Mouse (Mus musculus) CH12.LX (cell line): ENCODE results near the gene Pram1. TPM values are rescaled to one million over a fixed set of nuclear protein-coding genes. Genes with fewer than 3 reads are reported as not detected.

Source experiments
- DNase-seq: peaks from one replicate; pipeline ENCODE4 v3.0.0-alpha.2; 2013; ENCODE audit errors: extremely low read depth
- H3K27ac ChIP-seq: 2 replicates; pipeline ENCODE4 v1.5.1; 2012; ENCODE audit warnings: low read depth, mild to moderate bottlenecking, control low read depth, moderate library complexity; ENCODE audit not compliant: insufficient read depth
- H3K27me3 ChIP-seq: replicated peaks from 2 replicates; pipeline ENCODE3; 2012; ENCODE audit warnings: inconsistent platforms
- H3K36me3 ChIP-seq, 2 experiments: replicated peaks in 1 of 2; 2 replicates each; pipeline versions ENCODE3 to v1.6.1; 2012; ENCODE audit warnings: inconsistent platforms in 1 of 2, low read length in 1 of 2, mild to moderate bottlenecking in 1 of 2, mixed read lengths in 1 of 2, moderate library complexity in 1 of 2; ENCODE audit not compliant: control insufficient read depth in 1 of 2, insufficient read depth in 1 of 2
- H3K4me1 ChIP-seq, 2 experiments: 2 replicates each; pipeline ENCODE4 v1.6.1; 2012; ENCODE audit warnings: inconsistent platforms in 1 of 2, moderate library complexity in 1 of 2; ENCODE audit not compliant: insufficient read depth in 2 of 2, control insufficient read depth in 1 of 2
- H3K4me2 ChIP-seq: 2 replicates; pipeline ENCODE4 v1.6.1; 2012; ENCODE audit warnings: low read depth, mild to moderate bottlenecking, control low read depth; ENCODE audit not compliant: poor library complexity, insufficient read depth, severe bottlenecking
- H3K4me3 ChIP-seq, 3 experiments: fragments of 150-350 bp in 1 of 3; sonication (generic) in 1 of 3; replicated peaks in 1 of 3; 2 replicates each; pipeline versions ENCODE3 to v1.5.1; 2011 to 2012; ENCODE audit warnings: low read depth in 2 of 3, low read length in 2 of 3, mild to moderate bottlenecking in 2 of 3, moderate library complexity in 2 of 3, control low read depth in 1 of 3, improper control_type of control experiment in 1 of 3, inconsistent platforms in 1 of 3, mixed read lengths in 1 of 3; ENCODE audit not compliant: poor library complexity in 1 of 3
- H3K79me2 ChIP-seq: replicated peaks from 2 replicates; pipeline ENCODE4 v1.6.1; 2012; ENCODE audit warnings: mild to moderate bottlenecking, moderate library complexity; ENCODE audit not compliant: control insufficient read depth, poor library complexity, insufficient read depth, severe bottlenecking; ENCODE audit errors: extremely low read depth
- H3K9ac ChIP-seq: 2 replicates; pipeline ENCODE4 v1.6.1; 2012; ENCODE audit warnings: low read depth, mild to moderate bottlenecking, control low read depth, moderate library complexity; ENCODE audit not compliant: insufficient read depth
- H3K9me3 ChIP-seq: replicated peaks from 2 replicates; pipeline ENCODE3; 2012; ENCODE audit warnings: low read length, inconsistent platforms, mixed read lengths
- CHD2 ChIP-seq: IDR thresholded peaks from 2 replicates; pipeline ENCODE4 v1.6.1; 2011; ENCODE audit warnings: low read length, improper control_type of control experiment
- CTCF ChIP-seq, 2 experiments: IDR thresholded peaks in 1 of 2; conservative IDR thresholded peaks in 1 of 2; 2 replicates each; pipeline ENCODE4 v1.5.1; 2011 to 2012; ENCODE audit warnings: low read depth in 2 of 2, low read length in 2 of 2, improper control_type of control experiment in 1 of 2, inconsistent platforms in 1 of 2, mild to moderate bottlenecking in 1 of 2, moderate library complexity in 1 of 2
- E2F4 ChIP-seq: IDR thresholded peaks from 2 replicates; pipeline ENCODE4 v1.6.1; 2011; ENCODE audit warnings: low read depth, low read length, improper control_type of control experiment; ENCODE audit not compliant: insufficient replicate concordance
- ELF1 ChIP-seq: IDR thresholded peaks from 2 replicates; pipeline ENCODE4 v1.6.1; 2014; ENCODE audit warnings: low read depth, mild to moderate bottlenecking, inconsistent platforms, low read length, improper control_type of control experiment
- EP300 ChIP-seq: IDR thresholded peaks from 2 replicates; pipeline ENCODE4 v1.6.1; 2011; ENCODE audit warnings: low read length, improper control_type of control experiment
- HCFC1 ChIP-seq: IDR thresholded peaks from 2 replicates; pipeline ENCODE4 v1.6.1; 2012; ENCODE audit warnings: low read depth, mild to moderate bottlenecking, inconsistent platforms, low read length, improper control_type of control experiment
- JUN ChIP-seq: IDR thresholded peaks from 2 replicates; pipeline ENCODE4 v1.6.1; 2011; ENCODE audit warnings: low read depth, mild to moderate bottlenecking, low read length, improper control_type of control experiment, moderate library complexity; ENCODE audit not compliant: insufficient read depth
- KAT2A ChIP-seq: IDR thresholded peaks from 2 replicates; pipeline ENCODE4 v1.6.1; 2012; ENCODE audit warnings: low read length, improper control_type of control experiment, inconsistent platforms; ENCODE audit not compliant: insufficient replicate concordance
- MAFK ChIP-seq: IDR thresholded peaks from 2 replicates; pipeline ENCODE4 v1.6.1; 2011; ENCODE audit warnings: low read length, improper control_type of control experiment; ENCODE audit not compliant: insufficient replicate concordance
- MAX ChIP-seq: IDR thresholded peaks from 2 replicates; pipeline ENCODE4 v1.6.1; 2011; ENCODE audit warnings: low read length, improper control_type of control experiment
- MAZ ChIP-seq: IDR thresholded peaks from 2 replicates; pipeline ENCODE4 v1.6.1; 2012; ENCODE audit warnings: low read depth, mild to moderate bottlenecking, inconsistent platforms, low read length, improper control_type of control experiment, moderate library complexity
- MEF2A ChIP-seq: IDR thresholded peaks from 2 replicates; pipeline ENCODE4 v1.6.1; 2014; ENCODE audit warnings: low read depth, mild to moderate bottlenecking, inconsistent platforms, low read length, improper control_type of control experiment, borderline replicate concordance
- MXI1 ChIP-seq: IDR thresholded peaks from 2 replicates; pipeline ENCODE4 v1.6.1; 2011; ENCODE audit warnings: mild to moderate bottlenecking, low read depth, low read length, improper control_type of control experiment
- NRF1 ChIP-seq: IDR thresholded peaks from 2 replicates; pipeline ENCODE4 v1.6.1; 2014; ENCODE audit warnings: low read depth, mild to moderate bottlenecking, inconsistent platforms, low read length, improper control_type of control experiment, moderate library complexity
- PAX5 ChIP-seq: IDR thresholded peaks from 2 replicates; pipeline ENCODE4 v1.6.1; 2012; ENCODE audit warnings: low read length, inconsistent platforms, mixed read lengths
- RAD21 ChIP-seq: IDR thresholded peaks from 2 replicates; pipeline ENCODE4 v1.6.1; 2011; ENCODE audit warnings: low read depth, mild to moderate bottlenecking, low read length, improper control_type of control experiment, moderate library complexity
- RCOR1 ChIP-seq: conservative IDR thresholded peaks from 2 replicates; pipeline ENCODE4 v1.6.1; 2012; ENCODE audit warnings: low read depth, mild to moderate bottlenecking, inconsistent platforms, low read length, improper control_type of control experiment
- SIN3A ChIP-seq: IDR thresholded peaks from 2 replicates; pipeline ENCODE4 v1.6.1; 2012; ENCODE audit warnings: low read length, improper control_type of control experiment, inconsistent platforms
- SMC3 ChIP-seq: IDR thresholded peaks from 2 replicates; pipeline ENCODE4 v1.6.1; 2011; ENCODE audit warnings: low read depth, low read length, improper control_type of control experiment
- TBP ChIP-seq: conservative IDR thresholded peaks from 2 replicates; pipeline ENCODE4 v1.6.1; 2011; ENCODE audit warnings: low read depth, low read length, improper control_type of control experiment
- USF2 ChIP-seq: conservative IDR thresholded peaks from 2 replicates; pipeline ENCODE4 v1.6.1; 2011; ENCODE audit warnings: low read depth, low read length, improper control_type of control experiment
- ZC3H11A ChIP-seq: IDR thresholded peaks from 2 replicates; pipeline ENCODE4 v1.6.1; 2012; ENCODE audit warnings: low read depth, mild to moderate bottlenecking, inconsistent platforms, low read length, improper control_type of control experiment
- ZKSCAN1 ChIP-seq: IDR thresholded peaks from 2 replicates; pipeline ENCODE4 v1.6.1; 2012; ENCODE audit warnings: low read depth, inconsistent platforms, low read length, improper control_type of control experiment, borderline replicate concordance
- ZNF384 ChIP-seq: IDR thresholded peaks from 2 replicates; pipeline ENCODE4 v1.6.1; 2012; ENCODE audit warnings: low read depth, low read length, improper control_type of control experiment, inconsistent platforms
- dilution Hi-C: fragments of 300-500 bp; cut with MboI; formaldehyde crosslinking; loops from 2 replicates; pipeline ENCODE4 v1.14.3; 2020; ENCODE audit warnings: low sequenced_read_pairs; ENCODE audit not compliant: extremely low pct_unique_long_range_greater_than_20kb, extremely low pct_ligation_motif_present
- in situ Hi-C: fragments of 300-500 bp; cut with MboI; formaldehyde crosslinking; loops from 3 replicates; pipeline ENCODE4 v1.14.3; 2019; ENCODE audit warnings: low sequenced_read_pairs, low pct_ligation_motif_present, low pct_unique_long_range_greater_than_20kb, mixed read lengths
- polyA plus RNA-seq: library from polyadenylated mRNA; unstranded; fragments of >175 nt; gene quantifications from 2 replicates; pipeline ENCODE4 v1.2.1, GENCODE M21; 2012; ENCODE audit warnings: low read depth; ENCODE audit not compliant: insufficient read length
- total RNA-seq, 2 experiments: library from RNA; depleted of rRNA; stranded (reverse); fragments of 300-350 nt in 1 of 2; fragments of >200 nt in 1 of 2; gene quantifications; 2 replicates each; pipeline ENCODE4 v1.2.3; 2012 to 2014

Pram1 gene
- 0.25 and 0.38 TPM in 2 replicates for total RNA-seq (2012; rRNA removed)
- 0.21 TPM in 1 of 2 replicates, not detected in the other for total RNA-seq (2014; rRNA removed)
- 1.1 and 1.7 TPM in 2 replicates for polyA plus RNA-seq

GRCm38 (mm10) chr17:33637516-33638276 lies at the start of gene Pram1:
Pram1 (plus strand) TSS chr17:33638056.
- dilution Hi-C loops = no loop called here
- H3K79me2 ChIP-seq = no peaks in the 10 kb centered on the region
- H3K36me3 ChIP-seq = peaks cover 16 to 80% of the 10 kb centered on the region in 2 experiments
- peaks cover 0 to 25% of the 10 kb centered on the region in 2 experiments; a peak in 2 of 4 replicates for H3K4me1 ChIP-seq
- H3K9me3 ChIP-seq = no peaks in the 10 kb centered on the region
- H3K4me3 ChIP-seq = no peak within 1 kb of the TSS
- no peak within 1 kb of the TSS for H3K27ac ChIP-seq
- no peak within 1 kb of the TSS for H3K9ac ChIP-seq
- DNase-seq = no peak
- H3K4me2 ChIP-seq = no peak within 1 kb of the TSS
- TF ChIP-seq ZKSCAN1 (no peak), ELF1 (no peak), TBP (no peak), NRF1 (no peak), RCOR1 (no peak), HCFC1 (no peak), CTCF (conservative IDR thresholded peaks at IDR 0.05 in 1 of 2, IDR thresholded peaks at IDR 0.05 in 1 of 2; ENCODE audit: low read depth in 2 of 2, low read length in 2 of 2) (no peak), MAX (no peak)
- in situ Hi-C loops = no loop called here
- H3K27me3 ChIP-seq = no peaks in the 10 kb centered on the region

DNA sequence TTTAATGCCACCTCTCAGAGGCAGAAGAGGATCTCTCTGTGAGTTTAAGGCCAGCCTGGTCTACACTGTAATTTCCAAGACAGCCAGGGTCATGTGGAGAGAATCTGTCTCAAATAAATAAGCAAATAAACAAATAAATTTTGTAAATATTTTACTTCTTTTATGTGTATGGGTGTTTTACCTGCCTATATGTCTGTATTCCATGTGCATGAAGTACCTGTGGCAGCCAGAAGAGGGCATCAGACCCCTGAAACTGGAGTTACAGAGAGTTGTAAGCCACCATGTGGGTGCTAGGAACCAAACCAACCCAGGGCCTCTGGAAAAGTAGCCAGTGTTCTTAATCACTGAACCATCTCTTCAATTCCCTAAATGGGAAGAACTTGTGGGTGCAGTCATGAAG lies 40.6 kb upstream of the Pram1 start:
- Histone ChIP-seq H3K79me2 (no peaks in the 10 kb centered on the region), H3K4me1 (no peaks in the 10 kb centered on the region), H3K9me3 (peaks cover 6% of the 10 kb centered on the region), H3K4me3 (no peak overlapping the region), H3K27me3 (no peaks in the 10 kb centered on the region), H3K4me2 (no peak overlapping the region), H3K9ac (no peak overlapping the region), H3K36me3 (peaks cover 9 to 75% of the 10 kb centered on the region in 2 experiments), H3K27ac (no peak overlapping the region)
- peak; percentile 8 for DNase-seq
- dilution Hi-C loops (no loop called here), in situ Hi-C loops (no loop called here)
- peak in 1 of 2 experiments; percentile 23; a peak in 1 of 4 replicates for TF ChIP-seq CTCF (conservative IDR thresholded peaks at IDR 0.05 in 1 of 2, IDR thresholded peaks at IDR 0.05 in 1 of 2; ENCODE audit: low read depth in 2 of 2, low read length in 2 of 2)
- TF ChIP-seq MAX = no peak
- no peak for TF ChIP-seq KAT2A
- TF ChIP-seq RAD21 = peak; percentile 11

- H3K4me3 ChIP-seq = no peak overlapping the region
- no peak overlapping the region for H3K4me2 ChIP-seq
- peaks cover 9 to 65% of the 10 kb centered on the region in 2 experiments for H3K36me3 ChIP-seq
- no peaks in the 10 kb centered on the region for H3K27me3 ChIP-seq
- dilution Hi-C loops (no loop called here), in situ Hi-C loops (no loop called here)
- no peak overlapping the region for H3K27ac ChIP-seq
- no peak for DNase-seq
- TF ChIP-seq EP300 = no peak
- no peak for TF ChIP-seq MEF2A
- TF ChIP-seq HCFC1 = no peak
- TF ChIP-seq ZC3H11A = no peak
- TF ChIP-seq CHD2 = no peak
- no peak for TF ChIP-seq JUN
- TF ChIP-seq USF2 = no peak
- TF ChIP-seq SMC3 = no peak
- no peak for TF ChIP-seq PAX5
- no peak for TF ChIP-seq SIN3A
- TF ChIP-seq E2F4 = no peak
- TF ChIP-seq CTCF (conservative IDR thresholded peaks at IDR 0.05 in 1 of 2, IDR thresholded peaks at IDR 0.05 in 1 of 2; ENCODE audit: low read depth in 2 of 2, low read length in 2 of 2) = no peak
- no peak for TF ChIP-seq MXI1
- no peak for TF ChIP-seq ZNF384
- TF ChIP-seq ZKSCAN1 = no peak
- no peak for TF ChIP-seq MAZ
- no peak for TF ChIP-seq MAFK
- H3K79me2 ChIP-seq = no peaks in the 10 kb centered on the region
- H3K9me3 ChIP-seq = peaks cover 6% of the 10 kb centered on the region
- no peaks in the 10 kb centered on the region for H3K4me1 ChIP-seq
- no peak overlapping the region for H3K9ac ChIP-seq
Measured at GRCm38 (mm10) chr17:33598506-33598905, 39.4 kb upstream of the Pram1 start.
